Mouse (Mus musculus) lung, postnatal 14 days (tissue): ENCODE measurements around the gene S100a16.

Experiments
- DNase-seq: peaks from one replicate; pipeline ENCODE4 v3.0.0; 2021

Gene S100a16

DNA sequence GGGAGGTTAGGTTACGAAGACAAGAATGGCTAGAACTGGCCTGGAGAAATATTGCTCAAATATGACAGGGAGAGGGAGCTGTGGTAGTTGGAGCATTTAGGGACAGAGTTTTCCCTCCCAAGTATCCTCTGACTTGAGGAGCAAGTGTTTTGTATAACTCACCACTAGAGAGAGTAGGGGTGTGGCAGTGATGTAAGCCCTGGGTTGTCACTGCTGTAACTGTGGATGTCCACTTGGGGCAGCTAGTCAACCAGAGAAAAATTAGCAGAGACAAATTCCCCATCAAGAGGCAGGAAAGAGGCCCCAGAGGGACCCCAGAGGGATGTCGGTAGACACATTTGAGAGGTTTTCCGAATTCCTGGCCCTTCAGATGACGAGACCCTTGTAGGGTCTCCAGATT is 11.6 kb upstream of the S100a16 start:
- peak; percentile 60 for DNase-seq

DNA sequence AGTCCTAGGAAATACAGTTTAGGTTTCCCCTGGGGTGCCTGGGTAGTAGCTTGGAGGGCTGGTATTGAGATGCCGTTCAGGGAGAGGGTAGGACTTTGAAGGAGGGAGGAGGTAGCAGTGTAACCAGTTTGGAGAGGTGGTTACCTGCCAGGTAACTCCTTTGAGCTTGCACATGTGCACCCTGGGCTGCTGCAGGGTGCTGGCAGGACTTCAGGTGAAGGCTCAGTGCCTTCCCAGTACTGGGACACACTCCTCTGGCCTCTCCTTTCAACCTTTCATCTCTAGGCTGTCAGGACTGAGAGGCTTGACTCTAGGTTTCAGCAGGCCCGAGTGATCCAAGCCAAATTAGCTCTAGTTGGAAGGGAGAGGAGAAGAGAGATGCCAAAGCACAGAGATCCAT is 11.0 kb upstream of the S100a16 start:
- no peak for DNase-seq

DNA sequence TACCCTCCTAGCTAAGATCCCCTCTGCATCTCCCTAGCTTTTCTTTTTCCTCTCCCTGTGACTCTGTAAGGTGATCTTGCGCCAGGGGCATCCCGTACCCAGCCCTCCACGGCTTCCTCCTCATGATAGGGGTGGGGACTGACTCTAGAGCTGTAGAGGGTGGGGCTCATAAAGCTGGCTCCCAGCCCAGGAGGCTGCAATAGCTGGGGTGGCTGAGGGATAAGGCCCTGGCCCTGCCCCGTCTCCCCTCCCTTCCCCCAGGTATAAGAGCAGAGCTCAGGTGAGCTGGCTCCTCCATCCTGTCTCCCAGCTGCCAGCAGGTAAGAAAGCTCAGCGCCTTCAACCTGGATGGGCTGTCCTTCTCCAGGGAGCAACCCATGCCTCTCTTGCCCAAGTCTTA is 10.5 kb upstream of the S100a16 start, which contains the start of gene S100a14:
Gene S100a14, plus strand, starts transcription at position 277 of the 400 bp plus-strand sequence.
- DNase-seq: peak; percentile 66

DNA sequence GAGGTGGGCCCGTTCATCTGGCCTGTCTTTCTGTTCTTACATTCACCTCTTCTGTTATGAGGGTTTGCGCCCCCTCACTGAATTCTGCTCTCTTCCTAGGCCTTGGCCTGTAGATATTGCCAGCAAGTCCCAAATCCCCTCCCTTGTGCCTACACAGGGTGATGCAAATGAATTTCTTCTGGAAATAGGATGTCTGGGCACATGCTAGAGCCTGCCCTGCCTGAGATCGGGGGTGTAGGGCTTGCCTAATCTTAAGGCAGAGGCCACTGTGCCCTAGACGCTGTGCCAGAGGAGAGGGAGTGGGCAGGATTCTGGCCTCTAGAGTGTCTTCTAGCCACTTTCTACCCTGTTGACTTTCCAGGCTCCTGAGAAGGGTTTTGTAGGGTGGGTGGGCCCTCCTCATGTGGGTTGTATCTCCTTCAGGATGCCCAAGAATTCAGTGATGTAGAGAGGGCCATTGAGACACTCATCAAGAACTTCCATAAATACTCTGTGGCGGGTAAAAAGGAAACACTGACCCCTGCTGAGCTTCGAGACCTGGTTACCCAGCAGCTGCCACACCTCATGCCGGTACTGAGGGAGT is 9.7 kb upstream of the S100a16 start:
- DNase-seq: no peak

DNA sequence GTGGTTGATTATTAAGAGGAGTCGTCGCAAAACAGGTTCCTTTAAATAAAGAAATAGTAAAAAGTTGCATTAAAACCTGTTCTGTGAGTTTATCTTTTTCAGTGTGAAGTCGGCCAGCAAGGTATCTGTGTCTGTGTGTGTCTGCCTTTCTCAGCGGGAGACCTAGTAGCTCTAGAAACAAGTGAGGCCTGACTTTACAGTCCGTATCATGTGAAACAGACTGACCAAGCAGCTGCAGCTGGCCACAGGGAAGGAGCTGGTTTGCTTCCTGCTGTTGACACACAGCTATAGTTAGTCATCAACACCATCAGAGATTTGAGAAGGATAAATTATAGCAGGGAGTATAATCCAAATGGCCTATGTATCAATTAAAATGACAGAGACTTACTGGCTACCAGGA is 5.3 kb upstream of the S100a16 start:
- no peak for DNase-seq

DNA sequence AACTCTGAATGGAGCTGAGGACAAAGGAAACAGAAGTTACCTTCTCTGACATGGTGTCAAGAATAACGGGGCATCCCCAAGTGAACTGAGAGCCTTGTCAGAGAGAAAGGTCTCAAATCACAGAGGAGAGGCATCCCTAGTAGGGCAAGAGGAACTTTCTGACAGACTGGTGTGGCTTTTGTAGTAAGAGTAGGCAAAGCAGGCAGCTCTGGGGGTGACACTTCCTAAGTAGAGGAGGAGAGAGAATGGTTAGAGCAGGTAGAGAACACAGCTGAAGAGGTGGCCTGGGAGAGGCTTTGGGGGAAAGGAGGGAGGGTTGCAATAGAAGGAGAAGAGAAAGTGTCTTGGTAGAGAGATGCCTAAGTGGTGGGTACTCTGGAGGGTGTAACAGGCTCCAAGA is 1.6 kb upstream of the S100a16 start:
- no peak for DNase-seq

DNA sequence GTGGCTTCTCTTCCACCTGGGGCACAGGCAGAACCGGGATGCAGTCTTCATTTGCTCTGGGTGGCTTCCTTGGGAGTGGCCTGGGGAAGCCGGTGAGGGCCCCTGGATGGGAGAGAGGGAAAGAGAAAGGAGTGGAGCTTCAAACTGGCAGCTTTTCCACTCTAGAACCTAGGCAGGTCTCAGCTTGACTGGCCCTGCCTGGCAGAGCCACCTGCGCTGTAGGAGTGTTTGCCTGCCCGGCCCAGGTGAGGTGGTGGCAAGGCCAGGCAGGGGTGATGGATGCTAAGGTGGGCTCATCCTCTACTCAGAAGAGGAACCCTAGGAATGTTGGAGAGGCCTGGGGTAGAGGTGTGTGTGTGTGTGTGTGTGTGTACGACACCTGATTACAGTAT is 847 bp downstream of the S100a16 start:
- DNase-seq: no peak

DNA sequence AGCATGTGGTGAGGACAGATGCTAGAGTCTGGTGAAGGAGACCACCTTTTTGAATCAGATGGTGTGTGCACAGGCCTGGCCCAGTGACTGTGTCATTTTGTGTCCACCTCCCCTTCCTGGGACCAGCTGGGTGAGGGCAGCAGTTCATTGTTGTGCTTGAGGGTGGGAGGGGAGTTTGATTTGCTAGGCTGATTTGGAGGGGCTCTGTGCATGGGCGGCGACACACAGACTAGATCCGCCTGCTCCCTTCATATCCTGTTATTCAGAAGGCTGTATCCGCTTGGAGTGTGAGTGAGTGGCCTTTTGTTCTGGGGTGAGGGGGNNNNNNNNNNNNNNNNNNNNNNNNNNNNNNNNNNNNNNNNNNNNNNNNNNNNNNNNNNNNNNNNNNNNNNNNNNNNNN is 3.9 kb downstream of the S100a16 start:
- DNase-seq: peak; percentile 65

DNA sequence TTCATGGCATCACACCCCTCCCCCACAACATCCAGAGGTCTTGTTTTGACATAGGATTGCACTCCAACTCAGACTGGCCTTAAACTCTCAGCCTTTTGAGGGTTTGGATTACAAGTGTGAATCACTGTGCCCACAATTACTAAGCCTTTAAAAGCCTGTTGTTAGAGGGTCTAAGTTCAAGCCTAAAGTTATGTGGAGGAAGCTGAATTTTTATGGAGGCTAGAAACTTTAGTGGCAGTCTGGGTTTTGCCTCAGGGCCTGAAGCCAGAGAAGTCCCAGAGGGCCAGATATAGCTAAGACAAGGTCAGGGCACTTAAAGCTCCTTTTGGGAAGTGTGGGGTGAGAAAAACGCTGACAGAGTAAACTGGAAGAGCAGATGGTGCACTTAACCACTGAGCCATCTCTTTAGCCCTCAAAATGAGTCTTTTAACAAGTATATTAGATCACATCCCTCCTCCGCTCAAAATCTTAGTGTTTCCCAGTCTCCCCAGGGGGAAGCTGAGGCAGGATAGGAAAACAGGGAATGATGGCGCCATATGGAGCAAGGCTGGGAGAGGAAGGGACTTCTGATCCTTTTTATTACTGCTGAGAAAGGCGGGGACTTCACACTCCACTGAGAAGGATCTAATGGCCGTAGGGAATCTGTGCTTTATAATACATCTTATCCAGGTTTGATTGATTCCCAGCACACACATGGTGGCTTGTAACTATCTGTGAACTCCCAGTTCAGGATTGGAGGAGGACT is 12.8 kb downstream of the S100a16 start:
- no peak for DNase-seq

DNA sequence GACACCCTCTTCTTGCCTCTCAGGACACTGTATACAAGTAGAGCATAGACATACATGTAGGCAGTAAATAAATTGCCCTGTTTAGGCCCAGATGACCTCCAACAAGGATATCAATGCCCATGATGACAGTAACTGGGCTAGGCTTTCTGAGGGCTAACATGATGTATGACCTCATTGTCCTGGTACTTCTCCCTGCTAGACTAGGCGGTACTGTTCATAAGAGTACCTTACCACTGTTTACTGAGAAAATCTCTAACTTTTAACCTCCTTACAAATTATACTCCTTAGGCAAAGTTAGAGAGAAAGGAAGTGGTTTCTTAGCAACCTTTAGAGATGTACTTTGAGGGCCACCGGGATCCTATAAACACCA is 13.4 kb downstream of the S100a16 start:
- no peak for DNase-seq

DNA sequence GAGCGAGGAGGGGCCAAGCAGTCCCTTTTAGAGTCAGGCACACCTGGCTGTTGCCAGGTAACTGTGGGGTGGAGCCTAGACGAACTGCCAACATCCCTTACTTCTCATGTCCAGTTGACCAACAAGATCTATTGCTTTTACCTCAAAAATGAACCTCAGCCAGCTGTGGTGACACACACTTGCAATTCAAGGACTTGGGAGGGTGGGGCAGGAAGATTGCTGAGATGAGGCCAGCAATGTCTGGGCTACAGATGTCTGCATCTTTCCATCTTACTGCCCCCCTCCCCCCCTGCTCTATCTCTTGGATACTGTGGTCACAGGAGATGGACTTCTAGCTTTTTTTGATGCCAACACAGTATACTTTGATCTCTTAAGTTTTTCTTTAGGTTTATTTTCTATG is 15.2 kb downstream of the S100a16 start:
- no peak for DNase-seq

DNA sequence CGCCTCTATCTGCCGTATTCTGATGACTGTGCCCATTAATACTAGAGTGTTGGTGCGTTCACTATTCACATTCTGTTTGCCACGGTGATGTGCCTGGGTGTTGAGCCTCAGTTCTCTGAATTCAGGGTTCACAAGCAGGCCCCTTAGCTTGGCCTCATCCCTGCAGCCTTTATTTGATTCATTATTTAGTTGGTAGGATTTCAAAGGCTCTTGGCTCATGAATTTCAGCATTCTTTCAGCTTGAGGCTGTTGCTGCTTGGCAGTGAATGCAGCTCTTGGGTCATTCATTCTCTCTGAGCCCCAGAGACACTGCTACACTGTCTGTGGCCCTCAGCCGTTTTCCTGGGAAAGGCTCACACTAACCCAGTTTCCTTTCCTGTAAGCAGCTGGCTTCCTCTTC is 18.9 kb downstream of the S100a16 start:
- no peak for DNase-seq

DNA sequence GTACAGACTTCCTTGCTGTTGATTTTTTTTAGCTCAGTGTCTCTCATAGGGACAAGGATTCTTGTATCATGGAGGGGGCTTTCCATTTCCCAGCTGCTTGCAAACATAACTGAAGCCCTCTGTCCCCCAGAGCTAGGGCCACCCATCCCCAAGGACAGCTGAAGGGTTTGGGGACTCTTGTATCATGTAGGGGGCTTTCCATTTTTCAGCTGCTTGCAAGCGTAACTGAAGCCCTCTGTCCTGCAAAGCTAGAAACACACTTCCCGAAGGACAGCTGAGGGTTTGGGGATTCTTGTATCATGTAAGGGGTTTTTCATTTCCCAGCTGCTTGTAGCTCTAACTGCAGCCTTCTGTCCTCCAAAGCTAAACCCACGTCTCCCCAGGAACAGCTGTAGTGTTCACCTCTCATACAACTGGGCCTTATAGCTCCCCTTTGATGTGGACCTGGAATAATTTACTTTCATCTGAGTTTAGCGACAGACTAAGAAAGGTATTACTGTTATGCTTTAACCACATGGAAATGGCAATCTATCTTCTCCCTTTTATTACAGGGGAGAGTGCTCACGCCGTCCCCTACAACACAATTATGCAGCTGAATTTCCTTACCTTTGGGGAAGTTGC is 23.1 kb downstream of the S100a16 start, which contains the start of gene S100a3:
Gene S100a3, plus strand, starts transcription at position 571 of the 621 bp plus-strand sequence.
- DNase-seq: no peak

DNA sequence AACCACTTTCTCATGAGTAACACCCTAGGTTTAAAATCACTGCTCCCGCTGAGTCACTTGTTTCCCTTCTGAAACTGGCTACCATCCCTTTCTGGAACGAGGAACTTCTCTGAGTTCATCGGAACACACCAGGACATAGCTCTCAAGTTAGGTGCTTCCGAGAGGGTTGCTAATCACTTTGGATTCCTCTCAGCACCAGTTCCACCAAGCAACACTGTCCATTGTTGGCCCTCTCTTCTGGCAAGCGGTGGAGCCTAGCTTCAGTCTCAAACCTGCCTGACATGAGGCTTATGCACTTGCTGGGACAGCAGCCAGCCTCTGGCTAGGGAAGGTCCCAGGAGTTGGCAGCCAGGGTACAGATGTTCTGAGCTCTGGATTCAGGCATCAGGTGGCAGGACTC is 37.6 kb downstream of the S100a16 start:
- DNase-seq: no peak

DNA sequence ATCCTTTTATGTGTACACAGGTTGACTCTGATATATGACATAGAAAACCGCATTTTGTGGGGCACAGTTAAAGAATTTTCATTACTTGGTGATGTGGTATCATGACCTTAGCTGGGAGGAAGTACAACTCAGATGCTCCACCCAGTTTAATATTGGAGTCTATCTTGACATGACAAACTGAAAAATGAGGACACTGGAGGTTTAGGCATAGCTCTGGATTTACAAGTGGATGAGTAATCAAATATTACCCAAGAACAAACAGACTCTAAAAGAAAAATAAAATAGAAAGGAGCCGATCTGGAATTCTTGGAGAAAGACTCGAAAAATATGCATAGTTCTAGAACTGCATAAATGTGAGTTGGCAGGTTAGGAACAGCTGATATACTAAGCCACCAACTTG is 38.3 kb downstream of the S100a16 start:
- DNase-seq: no peak

DNA sequence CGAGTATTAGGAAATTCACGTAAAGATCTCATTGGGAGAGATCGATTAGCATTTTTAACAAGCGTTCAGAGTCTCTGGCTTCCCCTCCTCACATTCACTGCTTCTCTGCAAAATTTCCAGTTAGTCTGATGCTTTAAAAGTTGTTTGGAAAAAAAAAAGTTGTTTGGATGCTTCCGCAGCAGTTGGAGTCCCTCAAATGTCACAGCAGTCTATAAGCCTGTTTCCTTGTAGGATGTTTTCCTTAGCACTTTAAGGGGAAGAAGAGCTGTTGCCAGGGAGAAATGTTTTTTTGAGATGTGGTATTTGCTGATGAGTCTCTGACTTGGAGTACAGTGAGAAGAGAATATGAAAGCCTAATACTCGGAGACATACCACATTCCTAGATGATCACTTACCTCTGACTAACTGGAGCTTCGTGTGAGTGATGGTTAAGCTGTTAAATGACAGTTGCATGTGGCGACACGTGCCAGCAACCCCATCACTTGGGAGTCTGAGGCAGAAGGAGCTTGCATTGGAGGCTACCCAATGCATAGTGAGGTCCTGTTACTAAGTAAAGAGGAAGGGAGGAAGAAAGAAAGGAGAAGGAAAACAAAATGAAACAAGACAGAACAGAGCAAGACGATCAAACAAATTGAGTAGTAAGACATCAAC is 39.4 kb downstream of the S100a16 start:
- no peak for DNase-seq

DNA sequence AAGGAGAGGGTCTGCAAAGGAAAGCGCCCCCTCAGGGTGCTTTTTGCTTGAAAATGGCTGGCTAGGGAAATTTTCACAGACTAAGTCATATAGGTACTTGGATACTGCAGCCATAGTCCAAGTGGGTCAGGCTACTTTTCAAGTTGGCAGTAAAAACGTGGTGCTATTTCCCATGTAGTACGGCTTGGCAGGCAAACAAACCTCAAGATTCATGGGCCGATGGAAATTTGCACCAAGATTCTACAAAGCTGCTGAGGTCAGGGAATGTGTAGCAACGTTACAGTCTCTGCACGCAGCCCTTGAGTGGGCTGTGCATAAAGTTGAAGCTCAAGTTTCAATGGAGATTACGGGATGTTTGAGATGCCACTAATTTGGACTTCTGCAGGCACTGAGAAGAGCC is 42.4 kb downstream of the S100a16 start:
- DNase-seq: no peak

DNA sequence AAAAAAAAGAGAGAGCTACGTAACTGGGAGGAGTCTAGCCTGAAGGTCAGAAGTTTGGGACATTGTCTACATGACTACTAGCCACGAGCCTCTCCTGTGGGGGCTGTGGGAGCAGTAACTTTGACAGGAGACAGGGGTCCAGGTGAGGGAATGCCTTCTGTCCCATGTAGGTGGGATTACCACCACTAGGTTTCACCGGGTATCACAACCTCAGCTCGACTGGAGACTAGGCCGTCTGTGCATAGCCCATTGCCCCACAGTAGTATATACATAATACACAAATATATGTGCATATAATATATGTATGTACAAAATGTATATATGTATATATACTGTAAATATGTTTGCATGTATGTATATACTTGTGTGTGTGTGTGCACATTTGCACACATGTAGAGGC is 44.1 kb downstream of the S100a16 start:
- no peak for DNase-seq

DNA sequence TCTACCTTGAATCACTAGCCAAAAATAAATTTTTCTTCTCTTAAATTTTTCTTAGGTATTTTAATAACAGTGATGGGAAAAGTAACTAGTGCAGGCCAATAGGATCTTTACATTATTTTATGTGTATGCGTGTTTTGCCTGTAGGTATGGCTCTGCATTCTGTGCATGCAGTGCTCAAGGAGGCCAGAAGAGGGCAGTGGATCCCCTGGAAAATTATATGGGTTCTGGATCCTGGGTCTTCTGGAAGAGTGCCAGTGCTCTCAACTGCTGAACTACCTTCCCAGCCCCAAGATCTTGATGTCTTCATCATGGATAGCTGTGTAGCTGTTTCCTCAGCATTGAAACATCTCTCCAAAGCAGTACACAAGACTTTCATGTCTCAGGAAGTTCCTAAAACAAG is 45.1 kb downstream of the S100a16 start:
- no peak for DNase-seq

DNA sequence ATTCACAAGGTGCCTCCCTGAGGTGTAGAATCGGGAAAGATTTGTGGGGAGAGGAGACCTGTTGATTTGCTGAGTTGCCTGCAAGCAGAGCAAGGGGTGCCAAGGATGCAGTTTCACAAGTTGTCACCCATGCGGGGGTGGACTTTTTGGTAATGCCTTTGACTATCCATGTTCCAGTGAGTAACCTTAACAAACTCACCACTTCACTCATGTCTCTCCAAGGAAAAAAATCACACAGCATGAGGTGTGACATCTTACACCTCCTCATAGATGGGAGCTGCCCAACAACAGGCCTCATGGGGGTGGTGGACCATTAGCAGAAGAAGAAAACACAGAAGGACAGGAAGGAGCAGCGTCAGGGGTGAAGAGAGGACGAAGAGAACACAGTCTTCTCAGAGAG is 45.5 kb downstream of the S100a16 start:
- DNase-seq: no peak

DNA sequence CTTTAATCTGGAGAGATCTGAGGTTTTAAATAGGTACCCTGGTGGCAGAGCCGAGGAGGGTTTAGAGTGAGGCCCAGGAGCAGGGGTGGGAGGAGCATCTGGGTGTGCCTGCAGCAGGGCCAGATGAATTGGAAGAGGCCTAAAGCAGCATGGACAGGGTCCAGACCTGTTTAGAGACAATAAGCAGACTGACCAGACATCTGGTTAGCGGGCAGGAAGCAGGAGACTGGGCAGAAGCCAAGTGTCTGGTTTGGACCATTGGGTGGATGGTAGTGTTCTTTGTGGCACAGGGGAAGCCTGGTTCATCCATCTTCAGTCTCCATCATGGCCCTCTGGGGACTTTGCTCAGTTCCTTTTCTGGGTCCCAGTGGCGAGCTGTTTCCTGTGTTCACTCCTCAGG is 46.8 kb downstream of the S100a16 start:
- DNase-seq: no peak

DNA sequence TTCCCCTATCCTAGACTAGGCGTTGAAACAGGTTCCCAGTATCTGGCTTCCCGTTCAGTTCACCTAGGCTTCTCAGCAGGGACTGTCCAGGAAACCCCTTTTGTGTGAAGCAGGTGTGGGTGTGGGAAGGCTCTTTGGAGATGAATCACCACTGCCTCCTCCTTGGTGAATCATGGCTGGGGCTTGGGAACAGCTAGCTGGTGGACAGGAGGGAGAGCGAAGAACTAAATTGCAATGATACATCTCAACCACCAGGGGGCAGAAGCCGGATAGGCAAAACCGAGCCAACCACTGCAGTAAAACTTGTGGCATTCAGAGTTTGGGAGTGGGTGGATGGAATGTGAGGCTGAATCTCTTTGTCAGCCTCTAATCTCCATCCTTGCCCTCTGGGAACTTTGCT is 48.5 kb downstream of the S100a16 start:
- peak; percentile 66 for DNase-seq

DNA sequence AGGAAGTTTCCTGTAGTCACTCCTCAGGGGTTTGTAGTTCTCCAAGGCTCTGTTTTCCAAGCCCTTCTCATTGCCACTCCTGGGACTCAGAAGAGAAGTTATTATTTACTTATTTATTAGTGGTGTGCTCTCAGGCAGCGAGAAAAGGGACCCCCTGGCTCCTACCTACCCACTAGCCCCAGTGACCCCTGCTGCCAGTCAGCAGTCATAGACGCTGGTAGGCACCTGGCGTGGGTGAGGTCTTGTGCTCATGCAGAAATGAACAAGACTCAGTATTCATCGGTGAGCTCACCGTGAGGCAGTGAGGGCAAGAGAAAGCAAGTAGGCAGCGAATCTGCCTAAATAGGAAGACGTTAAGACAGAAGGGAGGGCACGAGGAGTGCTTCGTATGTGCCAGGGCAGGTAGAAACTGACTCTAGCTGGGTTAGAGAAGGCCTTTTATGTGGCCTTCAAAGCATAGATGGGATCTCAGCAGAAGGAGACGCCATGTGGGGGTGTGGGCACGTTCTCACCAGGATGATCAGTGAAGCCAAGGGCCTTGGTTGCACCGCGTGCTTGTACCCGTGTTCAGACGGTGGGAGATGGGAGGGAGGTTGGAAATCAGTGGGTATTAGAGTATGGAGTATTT is 49.1 kb downstream of the S100a16 start:
- no peak for DNase-seq

DNA sequence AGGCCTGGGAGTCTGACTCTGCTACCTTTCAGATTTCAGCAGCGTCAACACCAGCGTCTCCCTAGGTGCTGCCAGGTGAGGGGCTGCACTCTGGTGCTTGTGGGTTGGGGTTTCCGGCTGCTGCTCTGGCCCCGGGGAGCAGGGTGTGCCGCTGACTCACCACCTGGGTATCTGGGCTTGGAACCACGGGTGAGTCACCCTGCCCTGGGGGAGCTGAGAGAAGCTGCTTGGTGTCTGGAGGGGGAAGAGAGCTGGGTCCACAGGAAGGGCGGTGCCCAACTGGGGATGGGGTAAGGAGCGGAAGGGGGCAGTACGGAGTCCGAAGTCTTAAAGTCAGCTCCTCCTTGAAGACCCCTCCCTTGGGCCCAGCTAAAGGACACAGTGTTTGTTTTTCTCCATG is 49.9 kb downstream of the S100a16 start:
- DNase-seq: peak; percentile 71
